Mouse (Mus musculus): ENCODE results near the gene Crtap.

DNA sequence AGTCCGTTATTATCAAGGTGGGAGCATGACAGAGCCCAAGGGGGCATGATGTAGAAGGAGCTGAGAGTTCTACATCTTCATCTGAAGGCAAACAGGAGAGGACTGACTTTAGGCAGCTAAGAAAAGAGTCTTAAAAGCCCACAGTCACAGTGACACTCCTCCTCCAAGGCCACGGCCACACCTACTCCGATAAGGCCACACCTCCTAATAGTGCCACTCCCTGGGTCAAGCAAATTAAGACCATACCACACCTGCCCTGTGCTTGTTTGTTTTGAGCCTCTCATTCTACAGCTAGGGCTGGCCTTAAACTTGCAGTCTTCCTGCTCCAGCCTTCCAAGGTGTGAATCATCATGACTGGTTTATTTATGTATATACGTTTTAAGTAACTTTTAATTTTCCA, 4.8 kb upstream of the Crtap start:
- no peak for TF ChIP-seq EP300 (IDR thresholded peaks at IDR 0.05; ENCODE audit: insufficient read depth, low read depth, low read length)
- no peak for TF ChIP-seq CTCF (IDR thresholded peaks at IDR 0.05)
- TF ChIP-seq POLR2A (IDR thresholded peaks at IDR 0.05; ENCODE audit: insufficient read depth, low read depth, low read length): no peak
